Mouse (Mus musculus): ENCODE results near the gene Asah2. TPM values are rescaled to one million over a fixed set of nuclear protein-coding genes. Genes with fewer than 3 reads are reported as not detected.

The Asah2 gene
- polyA plus RNA-seq, 1 experiment: 2.0 TPM

GRCm38 (mm10) chr19:31967933-31968532 is 140.0 kb downstream of the Asah2 start:
- no peaks in the 10 kb centered on the region for H3K36me3 ChIP-seq (ENCODE audit: control insufficient read depth, insufficient read depth, low read length)
- H3K27me3 ChIP-seq (ENCODE audit: control insufficient read depth, insufficient read depth, low read length): no peaks in the 10 kb centered on the region
- DNase-seq (ENCODE audit: low read depth in 1 of 2, low spot score in 2 of 2): no peak
- 32% methylated on average over 5 of the region's 5 CpGs for WGBS
- H3K4me3 ChIP-seq (ENCODE audit: extremely low read depth, insufficient read depth, insufficient read length): no peak overlapping the region
- H3K4me1 ChIP-seq (ENCODE audit: control insufficient read depth, insufficient read depth, insufficient read length): no peaks in the 10 kb centered on the region; the same call in 1 of the 2 replicates
- no peak for TF ChIP-seq POLR2A (IDR thresholded peaks at IDR 0.05; ENCODE audit: low read depth, low read length)
- TF ChIP-seq CTCF (IDR thresholded peaks at IDR 0.05; ENCODE audit: extremely low read depth, insufficient read depth, insufficient read length, insufficient replicate concordance): no peak
- H3K27ac ChIP-seq (ENCODE audit: insufficient read depth, low read length): no peak overlapping the region

GRCm38 (mm10) chr19:31963147-31963546 is 144.9 kb downstream of the Asah2 start:
- Histone ChIP-seq H3K36me3 (ENCODE audit: control insufficient read depth, insufficient read depth, low read length) (no peaks in the 10 kb centered on the region), H3K27ac (ENCODE audit: insufficient read depth, low read length) (no peak overlapping the region)
- WGBS: 22% methylated on average over 3 of the region's 3 CpGs

GRCm38 (mm10) chr19:31960434-31960833 is 147.6 kb downstream of the Asah2 start:
- TF ChIP-seq POLR2A (IDR thresholded peaks at IDR 0.05; ENCODE audit: low read depth, low read length) (no peak), CTCF (IDR thresholded peaks at IDR 0.05; ENCODE audit: extremely low read depth, insufficient read depth, insufficient read length, insufficient replicate concordance) (no peak)
- H3K36me3 ChIP-seq (ENCODE audit: control insufficient read depth, insufficient read depth, low read length): no peaks in the 10 kb centered on the region
- H3K4me3 ChIP-seq (ENCODE audit: extremely low read depth, insufficient read depth, insufficient read length): no peak overlapping the region
- H3K27me3 ChIP-seq (ENCODE audit: control insufficient read depth, insufficient read depth, low read length): no peaks in the 10 kb centered on the region
- H3K27ac ChIP-seq (ENCODE audit: insufficient read depth, low read length): no peak overlapping the region
- H3K4me1 ChIP-seq (ENCODE audit: control insufficient read depth, insufficient read depth, insufficient read length): no peaks in the 10 kb centered on the region
- 84% methylated on average over 2 of the region's 2 CpGs for WGBS
- no peak for DNase-seq (ENCODE audit: low read depth in 1 of 2, low spot score in 2 of 2)

More at GRCm38 (mm10) chr19:31963147-31963546, 144.9 kb downstream of the Asah2 start:
- TF ChIP-seq POLR2A (IDR thresholded peaks at IDR 0.05; ENCODE audit: low read depth, low read length) (no peak), CTCF (IDR thresholded peaks at IDR 0.05; ENCODE audit: extremely low read depth, insufficient read depth, insufficient read length, insufficient replicate concordance) (no peak)
- Histone ChIP-seq H3K4me1 (ENCODE audit: control insufficient read depth, insufficient read depth, insufficient read length) (no peaks in the 10 kb centered on the region), H3K27me3 (ENCODE audit: control insufficient read depth, insufficient read depth, low read length) (no peaks in the 10 kb centered on the region), H3K4me3 (ENCODE audit: extremely low read depth, insufficient read depth, insufficient read length) (no peak overlapping the region)
- no peak for DNase-seq (ENCODE audit: low read depth in 1 of 2, low spot score in 2 of 2)

GRCm38 (mm10) chr19:31956359-31956758 is 151.7 kb downstream of the Asah2 start:
- no peak for DNase-seq (ENCODE audit: low read depth in 1 of 2, low spot score in 2 of 2)
- WGBS: 14% methylated on average over 2 of the region's 2 CpGs
- no peaks in the 10 kb centered on the region for H3K36me3 ChIP-seq (ENCODE audit: control insufficient read depth, insufficient read depth, low read length)
- TF ChIP-seq CTCF (IDR thresholded peaks at IDR 0.05; ENCODE audit: extremely low read depth, insufficient read depth, insufficient read length, insufficient replicate concordance) (no peak), POLR2A (IDR thresholded peaks at IDR 0.05; ENCODE audit: low read depth, low read length) (no peak)
- H3K4me3 ChIP-seq (ENCODE audit: extremely low read depth, insufficient read depth, insufficient read length): no peak overlapping the region
- no peaks in the 10 kb centered on the region for H3K27me3 ChIP-seq (ENCODE audit: control insufficient read depth, insufficient read depth, low read length)
- H3K27ac ChIP-seq (ENCODE audit: insufficient read depth, low read length): no peak overlapping the region
- H3K4me1 ChIP-seq (ENCODE audit: control insufficient read depth, insufficient read depth, insufficient read length): no peaks in the 10 kb centered on the region

GRCm38 (mm10) chr19:31954696-31955095 is 153.3 kb downstream of the Asah2 start:
- Histone ChIP-seq H3K4me1 (ENCODE audit: control insufficient read depth, insufficient read depth, insufficient read length) (no peaks in the 10 kb centered on the region), H3K27ac (ENCODE audit: insufficient read depth, low read length) (no peak overlapping the region), H3K4me3 (ENCODE audit: extremely low read depth, insufficient read depth, insufficient read length) (no peak overlapping the region), H3K36me3 (ENCODE audit: control insufficient read depth, insufficient read depth, low read length) (no peaks in the 10 kb centered on the region), H3K27me3 (ENCODE audit: control insufficient read depth, insufficient read depth, low read length) (no peaks in the 10 kb centered on the region)
- WGBS: 84% methylated on average over 4 of the region's 4 CpGs
- no peak for DNase-seq (ENCODE audit: low read depth in 1 of 2, low spot score in 2 of 2)
- no peak for TF ChIP-seq POLR2A (IDR thresholded peaks at IDR 0.05; ENCODE audit: low read depth, low read length)
- no peak for TF ChIP-seq CTCF (IDR thresholded peaks at IDR 0.05; ENCODE audit: extremely low read depth, insufficient read depth, insufficient read length, insufficient replicate concordance)

GRCm38 (mm10) chr19:31954267-31954666 is 153.7 kb downstream of the Asah2 start:
- no peak for DNase-seq (ENCODE audit: low read depth in 1 of 2, low spot score in 2 of 2)
- Histone ChIP-seq H3K27ac (ENCODE audit: insufficient read depth, low read length) (no peak overlapping the region), H3K36me3 (ENCODE audit: control insufficient read depth, insufficient read depth, low read length) (no peaks in the 10 kb centered on the region), H3K27me3 (ENCODE audit: control insufficient read depth, insufficient read depth, low read length) (no peaks in the 10 kb centered on the region), H3K4me1 (ENCODE audit: control insufficient read depth, insufficient read depth, insufficient read length) (no peaks in the 10 kb centered on the region), H3K4me3 (ENCODE audit: extremely low read depth, insufficient read depth, insufficient read length) (no peak overlapping the region)
- no peak for TF ChIP-seq CTCF (IDR thresholded peaks at IDR 0.05; ENCODE audit: extremely low read depth, insufficient read depth, insufficient read length, insufficient replicate concordance)
- 96% methylated on average over 4 of the region's 4 CpGs for WGBS

GRCm38 (mm10) chr19:31953799-31954198 is 154.2 kb downstream of the Asah2 start:
- no peak for DNase-seq (ENCODE audit: low read depth in 1 of 2, low spot score in 2 of 2)
- Histone ChIP-seq H3K36me3 (ENCODE audit: control insufficient read depth, insufficient read depth, low read length) (no peaks in the 10 kb centered on the region), H3K27ac (ENCODE audit: insufficient read depth, low read length) (no peak overlapping the region), H3K27me3 (ENCODE audit: control insufficient read depth, insufficient read depth, low read length) (no peaks in the 10 kb centered on the region), H3K4me1 (ENCODE audit: control insufficient read depth, insufficient read depth, insufficient read length) (no peaks in the 10 kb centered on the region), H3K4me3 (ENCODE audit: extremely low read depth, insufficient read depth, insufficient read length) (no peak overlapping the region)
- no peak for TF ChIP-seq POLR2A (IDR thresholded peaks at IDR 0.05; ENCODE audit: low read depth, low read length)
- TF ChIP-seq CTCF (IDR thresholded peaks at IDR 0.05; ENCODE audit: extremely low read depth, insufficient read depth, insufficient read length, insufficient replicate concordance): no peak
- 89% methylated on average over 2 of the region's 2 CpGs for WGBS

All from spleen, adult 2 months (tissue).